Mouse (Mus musculus) hindbrain, embryonic 10.5 days (tissue): ENCODE results near the gene Cd6. TPM values are rescaled to one million over a fixed set of nuclear protein-coding genes. Genes with fewer than 3 reads are reported as not detected.

Experiments used
- DNase-seq: peaks from one replicate; pipeline ENCODE4 v3.0.0-alpha.2; 2017; ENCODE audit warnings: low spot score
- H3K27ac ChIP-seq: fragments of 300-500 bp; sonication (generic); 2 replicates; pipeline ENCODE4 v1.5.1; 2016; ENCODE audit warnings: mild to moderate bottlenecking, moderate library complexity
- H3K27me3 ChIP-seq: fragments of 300-500 bp; sonication (generic); 2 replicates; pipeline ENCODE4 v1.6.1; 2016; ENCODE audit warnings: mild to moderate bottlenecking; ENCODE audit not compliant: poor library complexity, insufficient read depth, severe bottlenecking
- H3K36me3 ChIP-seq: fragments of 300-500 bp; sonication (generic); 2 replicates; pipeline ENCODE4 v1.6.1; 2016; ENCODE audit warnings: mild to moderate bottlenecking, moderate library complexity
- H3K4me1 ChIP-seq: fragments of 300-500 bp; sonication (generic); replicated peaks from 2 replicates; pipeline ENCODE4 v1.6.1; 2016; ENCODE audit warnings: mild to moderate bottlenecking
- H3K4me3 ChIP-seq: fragments of 300-500 bp; sonication (generic); 2 replicates; pipeline ENCODE4 v1.5.1; 2016; ENCODE audit warnings: mild to moderate bottlenecking, moderate library complexity
- H3K9me3 ChIP-seq: fragments of 300-500 bp; sonication (generic); 2 replicates; pipeline ENCODE4 v1.6.1; 2016; ENCODE audit warnings: mild to moderate bottlenecking, moderate library complexity
- WGBS: fragments of 180-500 bp; shearing (Covaris S2); methylation state at CpG from one replicate; pipeline ENCODE4 v1.1.7; 2016; 5-methylcytosine and 5-hydroxymethylcytosine counted together
- polyA plus RNA-seq: library from polyadenylated mRNA; unstranded; fragments of >200 nt; fragmentation: Nextera tagmentation; extraction: Ambion mirVana; gene quantifications from 2 replicates; pipeline ENCODE4 v1.2.1, GENCODE M21; 2016

Cd6 gene
- polyA plus RNA-seq, 1 experiment from 2014 or later: not detected

DNA sequence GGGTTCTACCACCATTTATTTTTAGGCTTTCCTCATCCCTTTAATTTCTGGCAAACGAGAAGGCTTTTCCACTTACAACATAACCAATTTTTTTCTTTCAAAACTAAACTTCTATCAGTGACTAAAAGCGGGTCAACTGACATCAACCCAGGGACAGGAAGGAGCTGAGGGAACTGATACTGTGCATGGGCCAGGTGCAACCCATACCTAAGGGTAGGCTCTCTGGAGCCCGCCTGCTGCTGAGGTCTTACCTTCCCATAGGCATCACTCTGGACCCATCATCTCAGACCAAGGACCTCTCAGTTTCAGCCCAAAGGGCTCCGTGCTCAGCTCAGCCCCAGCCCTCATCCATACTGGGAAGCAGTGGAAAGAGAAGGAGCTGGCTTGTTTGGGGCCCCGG, 1.5 kb downstream of the Cd6 start:
- H3K4me1 ChIP-seq: peaks cover 6% of the 10 kb centered on the region; the same call in 1 of the 2 replicates
- 93% methylated on average over 5 of the region's 5 CpGs for WGBS
- H3K36me3 ChIP-seq: no peaks in the 10 kb centered on the region
- no peak overlapping the region for H3K4me3 ChIP-seq
- H3K27ac ChIP-seq: no peak overlapping the region
- peaks cover under 1% of the 10 kb centered on the region; the same call in 1 of the 2 replicates for H3K27me3 ChIP-seq
- DNase-seq: no peak
- no peaks in the 10 kb centered on the region for H3K9me3 ChIP-seq

- no peak overlapping the region for H3K27ac ChIP-seq
- H3K9me3 ChIP-seq: no peaks in the 10 kb centered on the region
- no peaks in the 10 kb centered on the region; the same call in 1 of the 2 replicates for H3K27me3 ChIP-seq
- no peak for DNase-seq
- no peaks in the 10 kb centered on the region for H3K36me3 ChIP-seq
- 91% methylated on average over 7 of the region's 7 CpGs for WGBS
- peaks cover 6% of the 10 kb centered on the region; the same call in 1 of the 2 replicates for H3K4me1 ChIP-seq
- no peak overlapping the region for H3K4me3 ChIP-seq
These were observed 5.8 kb downstream of the Cd6 start for GRCm38 (mm10) chr19:10824061-10824460.

DNA sequence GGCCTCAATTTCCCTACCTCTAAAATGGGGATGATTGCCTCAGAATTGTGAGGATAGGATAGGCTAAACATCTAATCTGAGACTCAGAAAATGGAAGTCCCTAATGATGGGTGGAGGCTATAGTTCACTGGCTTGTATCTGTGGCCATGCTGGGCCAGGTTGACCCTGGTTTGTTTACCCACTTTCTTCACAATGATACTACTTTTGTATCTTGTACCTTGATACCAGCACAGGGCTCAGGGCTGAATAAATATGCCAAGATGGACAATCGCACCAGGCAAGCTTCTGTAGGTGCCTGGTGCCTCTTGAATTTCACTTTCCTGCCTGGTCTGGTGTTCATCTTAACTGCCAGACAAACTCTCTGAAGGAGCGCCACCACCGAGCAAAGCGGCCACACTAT, 7.3 kb downstream of the Cd6 start:
- H3K27ac ChIP-seq: no peak overlapping the region
- WGBS: 96% methylated on average over 4 of the region's 4 CpGs
- no peaks in the 10 kb centered on the region; the same call in 1 of the 2 replicates for H3K27me3 ChIP-seq
- H3K4me1 ChIP-seq: peaks cover 9% of the 10 kb centered on the region; the same call in 1 of the 2 replicates
- no peak overlapping the region for H3K4me3 ChIP-seq
- no peak for DNase-seq
- no peaks in the 10 kb centered on the region for H3K9me3 ChIP-seq
- no peaks in the 10 kb centered on the region for H3K36me3 ChIP-seq

DNA sequence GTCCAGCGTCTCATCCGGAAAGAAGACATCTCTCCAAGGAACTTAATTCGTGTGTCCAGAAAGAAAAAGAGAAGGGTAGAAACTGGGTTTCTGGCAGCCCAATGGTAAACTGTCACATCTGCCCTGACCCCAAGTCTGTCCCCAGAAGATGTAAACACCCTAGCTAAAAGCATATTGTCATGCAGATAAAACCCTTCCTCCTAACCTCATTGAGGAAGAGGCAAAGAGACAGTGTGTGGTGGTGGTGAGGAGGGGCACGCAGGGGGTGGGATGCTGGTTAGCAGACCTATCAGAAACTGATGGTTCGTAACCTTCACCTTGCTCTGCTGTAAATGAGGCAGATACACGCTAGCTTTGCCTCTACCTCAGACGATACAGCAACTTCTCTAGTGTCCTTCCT, 8.5 kb downstream of the Cd6 start:
- Histone ChIP-seq H3K9me3 (no peaks in the 10 kb centered on the region), H3K4me1 (peaks cover 9% of the 10 kb centered on the region; the same call in 1 of the 2 replicates), H3K27ac (no peak overlapping the region), H3K27me3 (no peaks in the 10 kb centered on the region; the same call in 1 of the 2 replicates), H3K36me3 (no peaks in the 10 kb centered on the region), H3K4me3 (no peak overlapping the region)
- DNase-seq: no peak
- WGBS: 59% methylated on average over 7 of the region's 7 CpGs

GRCm38 (mm10) chr19:10818217-10818946, 11.5 kb downstream of the Cd6 start:
- H3K4me3 ChIP-seq: no peak overlapping the region
- H3K27me3 ChIP-seq: no peaks in the 10 kb centered on the region; the same call in 1 of the 2 replicates
- no peak for DNase-seq

GRCm38 (mm10) chr19:10816462-10816861, 13.4 kb downstream of the Cd6 start:
- Histone ChIP-seq H3K27me3 (no peaks in the 10 kb centered on the region; the same call in 1 of the 2 replicates), H3K9me3 (no peaks in the 10 kb centered on the region), H3K4me3 (no peak overlapping the region), H3K27ac (no peak overlapping the region), H3K36me3 (no peaks in the 10 kb centered on the region), H3K4me1 (peaks cover 3% of the 10 kb centered on the region; the same call in 1 of the 2 replicates)
- 84% methylated on average over 2 of the region's 2 CpGs for WGBS
- no peak for DNase-seq

More at GRCm38 (mm10) chr19:10818217-10818946, 11.5 kb downstream of the Cd6 start:
- H3K4me1 ChIP-seq: peaks cover 3% of the 10 kb centered on the region; the same call in 1 of the 2 replicates
- H3K27ac ChIP-seq: no peak overlapping the region
- WGBS: 46% methylated on average over 17 of the region's 17 CpGs
- no peaks in the 10 kb centered on the region for H3K9me3 ChIP-seq
- no peaks in the 10 kb centered on the region for H3K36me3 ChIP-seq

GRCm38 (mm10) chr19:10815871-10816270, 14.0 kb downstream of the Cd6 start:
- Histone ChIP-seq H3K4me3 (no peak overlapping the region), H3K27me3 (no peaks in the 10 kb centered on the region; the same call in 1 of the 2 replicates), H3K36me3 (no peaks in the 10 kb centered on the region), H3K27ac (no peak overlapping the region), H3K9me3 (no peaks in the 10 kb centered on the region), H3K4me1 (peaks cover 3% of the 10 kb centered on the region; the same call in 1 of the 2 replicates)
- no peak for DNase-seq
- WGBS: 88% methylated on average over 6 of the region's 6 CpGs

- no peaks in the 10 kb centered on the region for H3K9me3 ChIP-seq
- no peaks in the 10 kb centered on the region for H3K36me3 ChIP-seq
- no peak overlapping the region for H3K27ac ChIP-seq
- 64% methylated on average over 7 of the region's 7 CpGs for WGBS
- peaks cover 11% of the 10 kb centered on the region for H3K4me1 ChIP-seq
- H3K27me3 ChIP-seq: no peaks in the 10 kb centered on the region; the same call in 1 of the 2 replicates
- DNase-seq: no peak
- no peak overlapping the region for H3K4me3 ChIP-seq
These were observed 16.0 kb downstream of the Cd6 start for GRCm38 (mm10) chr19:10813905-10814304.

GRCm38 (mm10) chr19:10813039-10813438, 16.8 kb downstream of the Cd6 start:
- no peak for DNase-seq
- H3K9me3 ChIP-seq: no peaks in the 10 kb centered on the region
- peaks cover 8% of the 10 kb centered on the region; the same call in 1 of the 2 replicates for H3K4me1 ChIP-seq
- no peak overlapping the region for H3K4me3 ChIP-seq
- no peak overlapping the region for H3K27ac ChIP-seq
- 94% methylated on average over 5 of the region's 5 CpGs for WGBS
- H3K36me3 ChIP-seq: no peaks in the 10 kb centered on the region
- H3K27me3 ChIP-seq: no peaks in the 10 kb centered on the region

DNA sequence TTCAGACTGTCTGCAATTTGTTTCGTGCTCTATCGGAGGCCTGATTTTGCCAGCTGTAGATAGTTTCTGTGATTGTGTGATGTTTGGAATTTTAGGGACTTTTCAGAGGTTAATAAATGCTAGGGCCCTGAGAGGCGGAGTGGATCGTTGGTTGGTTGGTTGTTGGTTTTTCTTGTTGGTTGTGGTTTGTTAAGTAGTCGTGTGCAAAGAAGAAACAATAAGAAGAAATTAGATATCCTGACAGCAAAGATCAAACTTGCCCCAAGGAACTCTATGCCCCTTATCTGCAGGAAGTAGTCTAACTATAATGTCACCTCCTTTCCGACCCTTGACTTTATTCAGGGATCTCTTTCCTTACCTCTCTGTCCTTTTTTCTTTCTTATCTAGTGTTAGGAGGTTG, 18.4 kb downstream of the Cd6 start:
- no peak for DNase-seq
- H3K27me3 ChIP-seq: no peaks in the 10 kb centered on the region
- no peak overlapping the region for H3K4me3 ChIP-seq
- 89% methylated on average over 6 of the region's 6 CpGs for WGBS
- H3K4me1 ChIP-seq: peaks cover 8% of the 10 kb centered on the region; the same call in 1 of the 2 replicates
- H3K27ac ChIP-seq: no peak overlapping the region
- no peaks in the 10 kb centered on the region for H3K9me3 ChIP-seq
- no peaks in the 10 kb centered on the region for H3K36me3 ChIP-seq

DNA sequence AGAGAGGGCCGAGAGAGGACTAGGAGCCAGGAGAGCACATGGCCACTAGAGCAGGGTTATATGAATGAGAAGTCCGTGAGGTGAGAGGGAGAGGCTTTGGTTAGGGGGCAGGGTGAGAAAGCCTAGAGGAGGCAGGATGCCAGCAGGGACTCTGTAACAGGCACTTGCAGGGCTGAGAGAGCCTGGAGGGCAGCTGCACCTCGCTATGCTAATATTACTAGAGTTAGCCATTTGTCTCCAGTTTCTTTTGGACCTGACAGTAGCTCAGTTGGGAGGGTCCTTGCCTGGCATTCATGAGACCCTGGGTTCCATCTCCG, 19.7 kb downstream of the Cd6 start:
- H3K4me1 ChIP-seq: peaks cover 8% of the 10 kb centered on the region; the same call in 1 of the 2 replicates
- 52% methylated on average over 4 of the region's 4 CpGs for WGBS
- no peak overlapping the region for H3K27ac ChIP-seq
- H3K27me3 ChIP-seq: no peaks in the 10 kb centered on the region
- H3K36me3 ChIP-seq: no peaks in the 10 kb centered on the region
- H3K4me3 ChIP-seq: no peak overlapping the region
- no peaks in the 10 kb centered on the region for H3K9me3 ChIP-seq
- no peak for DNase-seq

GRCm38 (mm10) chr19:10809428-10810175, 20.3 kb downstream of the Cd6 start:
- Histone ChIP-seq H3K27me3 (no peaks in the 10 kb centered on the region), H3K4me1 (peaks cover 8% of the 10 kb centered on the region; the same call in 1 of the 2 replicates), H3K36me3 (no peaks in the 10 kb centered on the region), H3K27ac (no peak overlapping the region), H3K9me3 (no peaks in the 10 kb centered on the region), H3K4me3 (no peak overlapping the region)
- 77% methylated on average over 11 of the region's 11 CpGs for WGBS
- no peak for DNase-seq
